Mouse (Mus musculus): Measurements from ENCODE around the gene Ahnak2.

The Ahnak2 gene

DNA sequence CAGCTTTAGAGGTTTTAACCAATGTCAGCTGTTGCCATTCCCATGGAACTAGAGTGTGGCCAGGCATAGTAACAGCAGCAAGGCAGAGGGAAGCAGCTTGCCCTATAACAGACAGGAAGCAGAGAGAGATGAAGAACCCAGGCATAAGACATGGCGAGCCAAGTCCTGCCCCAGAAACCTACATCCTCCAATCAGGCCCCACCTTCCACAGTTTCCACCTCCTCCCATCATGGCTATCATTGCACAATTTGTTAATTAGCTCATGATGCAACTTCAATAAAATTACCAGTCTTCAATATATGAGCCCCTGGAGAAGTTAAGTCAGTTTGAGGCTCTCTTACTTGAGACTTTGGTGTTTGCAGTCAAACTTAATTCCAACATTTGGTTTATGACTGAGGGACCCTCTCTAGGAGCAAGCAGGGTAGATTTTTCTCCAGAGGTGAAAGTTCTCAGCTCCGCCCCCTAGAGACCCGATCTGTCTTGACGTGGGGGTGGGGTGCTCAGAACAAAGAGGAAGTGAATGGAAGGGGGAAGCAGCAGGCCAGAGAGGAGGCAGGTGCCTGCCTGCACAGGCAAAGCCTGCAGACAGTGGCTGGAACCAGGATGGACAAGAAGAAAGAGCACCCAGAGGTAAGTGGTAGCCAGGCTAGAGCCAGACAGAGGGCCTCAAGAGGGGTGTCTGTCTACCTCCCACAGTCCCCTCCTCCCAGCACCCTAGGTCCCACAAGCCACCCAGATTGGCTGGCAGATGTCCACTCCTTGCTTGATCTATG lies 42.1 kb downstream of the Ahnak2 start, which contains the start of gene Pld4:
Gene Pld4, plus strand, starts transcription at position 502 of the 773 bp plus-strand sequence.
- DNase-seq (ENCODE audit: low spot score in 2 of 2): peak; percentile 83 to 87

- DNase-seq (ENCODE audit: low spot score in 2 of 2): no peak
Observed at GRCm38 (mm10) chr12:112759471-112759870, 43.0 kb downstream of the Ahnak2 start.

DNA sequence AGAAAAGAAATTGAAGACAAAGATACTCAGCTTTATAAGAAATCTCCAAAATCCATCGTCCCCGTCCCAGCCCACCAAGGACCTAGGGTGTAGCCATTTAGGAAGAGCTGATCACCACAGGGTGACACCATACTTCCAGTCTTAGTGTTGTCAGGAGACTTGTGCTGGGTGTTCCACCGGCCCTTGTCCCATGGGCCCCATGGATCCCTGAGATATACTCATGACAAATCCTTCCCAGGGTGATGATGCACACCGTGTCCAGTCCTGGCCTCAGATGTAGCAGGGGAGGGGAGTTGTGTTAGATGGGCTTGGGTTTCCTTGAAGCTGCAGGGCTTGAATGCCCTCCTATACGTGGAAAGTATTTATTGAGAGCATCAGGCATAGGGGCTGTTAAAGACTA lies 44.6 kb downstream of the Ahnak2 start:
- DNase-seq (ENCODE audit: low spot score in 2 of 2): no peak

GRCm38 (mm10) chr12:112755900-112756299 lies 46.6 kb downstream of the Ahnak2 start:
- no peak for DNase-seq (ENCODE audit: low spot score in 2 of 2)

- no peak for DNase-seq (ENCODE audit: low spot score in 2 of 2)
Observed at GRCm38 (mm10) chr12:112752399-112752798, 50.1 kb downstream of the Ahnak2 start.

- no peak for DNase-seq (ENCODE audit: low spot score in 2 of 2)
Observed at GRCm38 (mm10) chr12:112750976-112751375, 51.5 kb downstream of the Ahnak2 start.

- no peak for DNase-seq (ENCODE audit: low spot score in 2 of 2)
Observed at GRCm38 (mm10) chr12:112747606-112747970, 54.9 kb downstream of the Ahnak2 start.

- DNase-seq (ENCODE audit: low spot score in 2 of 2): peak; percentile 42 to 70
Observed at GRCm38 (mm10) chr12:112746808-112747605, 55.5 kb downstream of the Ahnak2 start.

DNA sequence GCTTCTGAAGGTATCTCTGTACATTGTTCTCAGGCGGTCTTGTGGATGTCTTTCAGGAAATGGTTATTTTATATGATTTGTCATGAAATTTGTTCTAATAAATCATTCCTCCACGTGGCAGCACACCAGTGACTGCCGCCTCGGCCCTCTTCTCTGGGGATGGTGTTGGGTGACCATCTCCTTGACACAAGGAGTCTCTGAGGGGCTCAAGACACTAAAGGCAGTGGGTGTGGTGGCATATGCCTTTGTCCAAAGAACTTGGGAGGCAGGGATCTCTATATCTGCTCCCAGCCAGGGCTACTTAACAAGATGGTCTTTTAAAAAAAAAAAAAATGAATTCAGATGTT lies 56.0 kb downstream of the Ahnak2 start:
- no peak for DNase-seq (ENCODE audit: low spot score in 2 of 2)

- DNase-seq (ENCODE audit: low spot score in 2 of 2): no peak
Observed at GRCm38 (mm10) chr12:112745716-112746115, 56.7 kb downstream of the Ahnak2 start.

DNA sequence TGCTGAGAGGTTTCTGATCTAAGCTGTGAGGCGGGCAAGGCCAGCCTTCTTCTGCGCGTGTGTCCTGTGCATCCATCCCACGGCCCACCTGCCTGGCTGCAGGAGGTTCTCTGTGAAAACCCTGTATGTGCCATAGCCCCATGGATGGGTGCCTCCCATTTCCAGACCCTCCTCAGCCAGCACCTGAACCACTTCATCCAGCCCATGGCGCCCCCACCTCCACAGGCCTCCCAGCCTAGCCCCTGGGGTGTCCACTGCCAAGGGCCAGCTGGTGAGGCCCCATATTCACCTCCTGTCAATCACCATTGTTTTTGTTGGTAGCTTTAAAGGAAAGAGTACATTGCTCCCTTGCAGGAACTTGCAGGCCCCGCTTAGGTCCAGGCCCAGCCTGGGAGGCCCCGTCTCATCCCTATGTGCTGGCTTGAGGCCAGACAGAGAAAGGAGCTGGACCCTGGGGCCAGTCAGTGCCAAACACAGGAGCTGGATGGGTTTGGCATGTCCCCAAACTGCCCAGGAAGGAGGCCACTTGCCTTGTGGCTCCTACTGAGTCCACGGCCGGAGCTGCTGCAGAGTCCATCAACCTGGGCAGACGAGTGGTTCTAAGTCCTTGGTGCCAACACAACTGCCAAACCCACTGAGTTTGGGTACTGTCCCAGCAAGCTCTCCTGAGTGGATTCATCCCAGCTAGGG lies 57.4 kb downstream of the Ahnak2 start:
- DNase-seq (ENCODE audit: low spot score in 2 of 2): no peak

DNA sequence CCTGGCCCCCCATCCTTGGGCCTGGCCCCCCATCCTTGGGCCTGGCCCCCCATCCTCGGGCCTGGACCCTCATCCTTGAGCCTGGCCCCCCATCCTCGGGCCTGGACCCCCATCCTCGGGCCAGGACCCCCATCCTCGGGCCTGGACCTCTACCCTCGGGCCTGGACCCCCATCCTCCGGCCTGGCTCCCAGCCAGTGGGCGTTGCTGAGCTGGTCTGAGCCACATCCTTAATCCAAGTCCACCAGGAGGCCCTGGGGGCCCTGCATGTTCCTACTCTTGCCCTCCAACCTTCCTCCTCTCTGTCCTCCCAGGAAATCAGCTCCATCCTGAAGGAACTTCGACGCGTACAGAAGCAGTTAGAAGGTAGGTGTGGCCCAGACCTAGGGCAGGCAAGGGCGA lies 58.2 kb downstream of the Ahnak2 start:
- DNase-seq (ENCODE audit: low spot score in 2 of 2): no peak

GRCm38 (mm10) chr12:112743168-112743975 lies 59.1 kb downstream of the Ahnak2 start:
- DNase-seq (ENCODE audit: low spot score in 2 of 2): peak; percentile 73 to 76

GRCm38 (mm10) chr12:112742768-112743167 lies 59.7 kb downstream of the Ahnak2 start:
- no peak for DNase-seq (ENCODE audit: low spot score in 2 of 2)

GRCm38 (mm10) chr12:112739023-112739568 lies 63.4 kb downstream of the Ahnak2 start:
- no peak for DNase-seq (ENCODE audit: low spot score in 2 of 2)

- DNase-seq (ENCODE audit: low spot score in 2 of 2): no peak
Observed at GRCm38 (mm10) chr12:112738281-112739022, 64.0 kb downstream of the Ahnak2 start.

DNA sequence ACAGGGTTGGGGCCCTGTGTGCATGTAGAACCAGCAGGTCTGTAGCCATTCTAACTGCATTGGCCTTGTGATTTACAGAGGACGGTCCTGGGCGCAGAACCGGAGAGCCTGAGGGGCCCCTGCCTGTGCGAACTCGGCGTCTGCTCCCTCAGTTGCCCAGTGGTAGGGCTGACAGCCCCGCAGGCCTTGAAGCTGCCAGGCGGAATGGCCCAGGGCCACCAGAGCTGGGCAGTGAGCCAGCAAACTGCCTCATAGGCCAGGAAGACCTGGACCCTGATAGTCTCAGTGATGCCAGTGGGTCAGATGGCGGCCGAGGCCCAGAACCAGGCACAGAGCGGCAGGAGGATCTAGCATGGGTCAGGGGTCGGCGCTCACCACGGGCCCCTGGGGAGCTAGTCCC lies 64.7 kb downstream of the Ahnak2 start:
- no peak for DNase-seq (ENCODE audit: low spot score in 2 of 2)

- no peak for DNase-seq (ENCODE audit: low spot score in 2 of 2)
Observed at GRCm38 (mm10) chr12:112737081-112737480, 65.4 kb downstream of the Ahnak2 start.

- no peak for DNase-seq (ENCODE audit: low spot score in 2 of 2)
Observed at GRCm38 (mm10) chr12:112736636-112736925, 65.9 kb downstream of the Ahnak2 start.

- no peak for DNase-seq (ENCODE audit: low spot score in 2 of 2)
Observed at GRCm38 (mm10) chr12:112735896-112736635, 66.4 kb downstream of the Ahnak2 start.
